Mouse (Mus musculus): Measurements from ENCODE around the gene Dntt.

DNA sequence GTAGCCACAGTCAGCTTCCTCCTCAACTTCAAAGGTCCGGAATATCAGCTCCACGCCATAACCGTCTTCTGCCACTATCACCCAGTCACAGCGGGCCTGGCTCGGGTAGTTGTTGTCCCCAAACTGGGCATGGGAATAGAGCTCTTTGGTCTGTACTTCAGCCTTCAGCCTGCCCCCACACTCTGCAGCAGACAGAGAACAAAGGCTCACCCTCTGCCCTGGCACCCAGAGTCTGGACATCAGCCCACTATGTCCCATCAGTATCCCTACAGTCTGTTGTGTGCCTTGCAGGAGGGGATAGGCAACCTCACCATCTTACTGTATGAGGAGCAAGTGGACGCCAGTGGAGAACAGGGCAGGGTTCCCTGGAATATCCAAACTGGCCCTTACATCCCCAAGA lies 57.2 kb downstream of the Dntt start:
- TF ChIP-seq CTCF (IDR thresholded peaks at IDR 0.05; ENCODE audit: low read depth) (no peak), EP300 (optimal IDR thresholded peaks at IDR 0.05) (no peak)
